Mouse (Mus musculus) G1E (cell line): ENCODE data around the gene Gm49416. TPM values are rescaled to one million over a fixed set of nuclear protein-coding genes. Genes with fewer than 3 reads are reported as not detected.

Experiments
- ATAC-seq: 2 replicates; pipeline ENCODE4 v1.8.0; 2016; ENCODE audit warnings: mild to moderate bottlenecking; ENCODE audit not compliant: insufficient number of reproducible peaks, poor library complexity, low FRiP score, severe bottlenecking; ENCODE audit errors: extremely low read depth
- DNase-seq: peaks from one replicate; pipeline ENCODE4 v3.0.0; 2012; ENCODE audit warnings: low spot score
- H3K27me3 ChIP-seq: 2 replicates; pipeline ENCODE4 v1.6.1; 2012; ENCODE audit warnings: mild to moderate bottlenecking, low read length, inconsistent platforms; ENCODE audit not compliant: insufficient read depth
- H3K36me3 ChIP-seq: replicated peaks from 2 replicates; pipeline ENCODE3; 2012; ENCODE audit warnings: mild to moderate bottlenecking, inconsistent platforms
- H3K4me1 ChIP-seq: 2 replicates; pipeline ENCODE4 v1.6.1; 2012; ENCODE audit warnings: low read depth, low read length, inconsistent platforms, mixed read lengths; ENCODE audit not compliant: insufficient read depth
- H3K4me3 ChIP-seq: 2 replicates; pipeline ENCODE4 v1.5.1; 2012; ENCODE audit warnings: low read depth, mild to moderate bottlenecking, inconsistent platforms, low read length, moderate library complexity, mixed read lengths
- H3K9me3 ChIP-seq: replicated peaks from 2 replicates; pipeline ENCODE4 v1.6.1; 2012; ENCODE audit warnings: inconsistent platforms
- CTCF ChIP-seq: IDR thresholded peaks from 2 replicates; pipeline ENCODE4 v1.5.1; 2012; ENCODE audit warnings: low read depth, low read length, inconsistent platforms, mixed read lengths
- GATA1 ChIP-seq: IDR thresholded peaks from 2 replicates; pipeline ENCODE4 v1.6.1; 2012; ENCODE audit warnings: borderline replicate concordance, low read length, inconsistent platforms, mixed read lengths
- GATA2 ChIP-seq: IDR thresholded peaks from 2 replicates; pipeline ENCODE4 v1.6.1; 2012; ENCODE audit warnings: low read depth, low read length, inconsistent platforms, borderline replicate concordance
- POLR2AphosphoS5 ChIP-seq: IDR thresholded peaks from 2 replicates; pipeline ENCODE4 v1.6.1; 2012; ENCODE audit warnings: low read depth, low read length, inconsistent platforms; ENCODE audit not compliant: insufficient replicate concordance
- TAL1 ChIP-seq: conservative IDR thresholded peaks from 2 replicates; pipeline ENCODE4 v1.6.1; 2012; ENCODE audit warnings: low read depth, low read length, inconsistent platforms, mixed read lengths
- polyA plus RNA-seq: library from polyadenylated mRNA; stranded (reverse); fragments of >175 nt; gene quantifications from 2 replicates; pipeline ENCODE4 v1.2.3, GENCODE M21; 2012
- total RNA-seq, 2 experiments: library from RNA; stranded (forward) in 1 of 2; stranded (reverse) in 1 of 2; fragments of 200-1000 nt in 1 of 2; fragments of >200 nt in 1 of 2; fragmentation: Nextera tagmentation in 1 of 2; gene quantifications; 2 replicates each; pipeline ENCODE4 v1.2.3; 2014 to 2017

Gene Gm49416
- total and polyA plus RNA-seq, 3 experiments: 10.4 to 10.6 TPM; not detected in 1

DNA sequence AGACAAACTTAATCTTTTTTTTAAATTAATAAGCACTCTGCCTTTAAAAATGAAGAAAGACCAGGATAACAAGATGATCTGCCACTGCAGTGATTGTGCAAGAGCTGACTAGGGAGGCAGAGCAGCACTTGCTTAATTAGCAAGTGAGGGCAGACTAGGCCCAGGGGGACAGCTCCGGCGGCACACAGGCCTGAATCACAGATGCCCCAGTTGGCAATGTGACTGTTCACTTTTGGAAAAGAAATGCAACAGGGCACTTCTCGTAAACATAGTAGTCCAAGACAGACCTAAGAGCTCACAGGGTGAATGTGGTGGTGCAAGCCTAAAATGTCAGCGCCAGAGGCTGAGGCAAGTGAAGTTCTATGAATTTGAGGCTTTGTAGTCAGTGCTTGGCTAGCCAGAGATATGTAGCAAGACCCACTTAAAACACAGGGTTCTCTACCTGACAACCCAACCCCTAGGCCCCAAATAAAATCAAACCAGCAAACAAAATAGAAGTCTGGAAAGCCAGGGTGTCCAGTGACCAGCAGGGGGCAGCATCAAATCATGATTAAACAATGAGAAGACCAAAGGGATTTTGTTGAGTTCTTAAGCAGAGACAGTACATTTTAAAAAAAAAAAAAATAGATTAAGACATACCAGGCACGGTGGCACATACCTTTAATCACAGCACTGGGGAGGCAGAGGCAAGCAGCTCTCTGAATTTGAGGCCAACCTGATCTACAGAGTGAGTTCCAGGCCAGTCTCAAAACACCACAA, 44.2 kb upstream of the Gm49416 start:
- H3K36me3 ChIP-seq: peaks cover 94% of the 10 kb centered on the region

DNA sequence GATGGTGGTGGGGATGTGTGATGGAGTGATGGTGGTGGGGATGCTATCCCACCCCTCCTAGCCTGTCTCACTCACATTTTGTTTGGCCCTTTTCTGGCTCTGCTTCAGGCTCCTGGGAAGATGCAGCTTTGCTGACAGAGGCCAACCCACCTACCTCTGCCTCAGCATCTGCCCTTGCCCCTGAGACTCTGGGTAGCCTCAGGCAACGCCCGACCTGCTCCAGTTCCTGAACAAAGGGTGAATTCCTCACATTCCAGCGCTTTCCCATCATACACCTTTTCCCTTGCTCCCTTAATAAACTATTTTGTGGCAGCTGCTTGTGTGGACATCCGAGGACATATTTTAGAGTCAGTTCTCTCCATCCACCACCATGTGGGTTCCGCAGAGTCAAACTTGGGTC, 40.4 kb upstream of the Gm49416 start:
- Histone ChIP-seq H3K4me1 (peaks cover 7% of the 10 kb centered on the region; the same call in 1 of the 2 replicates), H3K27me3 (peaks cover 10% of the 10 kb centered on the region), H3K9me3 (no peaks in the 10 kb centered on the region), H3K36me3 (peaks cover 59% of the 10 kb centered on the region), H3K4me3 (no peak overlapping the region)
- no peak for TF ChIP-seq CTCF
- TF ChIP-seq TAL1: no peak
- TF ChIP-seq GATA2: no peak
- TF ChIP-seq GATA1: no peak
- TF ChIP-seq POLR2AphosphoS5: no peak
- no peak for ATAC-seq
- no peak for DNase-seq

More for the DNA sequence above, 44.2 kb upstream of the Gm49416 start:
- Histone ChIP-seq H3K9me3 (no peaks in the 10 kb centered on the region), H3K27me3 (no peaks in the 10 kb centered on the region), H3K4me1 (peaks cover 4% of the 10 kb centered on the region; the same call in 1 of the 2 replicates), H3K4me3 (no peak overlapping the region)
- TF ChIP-seq TAL1 (no peak), CTCF (peak; percentile 52), GATA1 (no peak)
- ATAC-seq: no peak
- peak; percentile 53 for DNase-seq

DNA sequence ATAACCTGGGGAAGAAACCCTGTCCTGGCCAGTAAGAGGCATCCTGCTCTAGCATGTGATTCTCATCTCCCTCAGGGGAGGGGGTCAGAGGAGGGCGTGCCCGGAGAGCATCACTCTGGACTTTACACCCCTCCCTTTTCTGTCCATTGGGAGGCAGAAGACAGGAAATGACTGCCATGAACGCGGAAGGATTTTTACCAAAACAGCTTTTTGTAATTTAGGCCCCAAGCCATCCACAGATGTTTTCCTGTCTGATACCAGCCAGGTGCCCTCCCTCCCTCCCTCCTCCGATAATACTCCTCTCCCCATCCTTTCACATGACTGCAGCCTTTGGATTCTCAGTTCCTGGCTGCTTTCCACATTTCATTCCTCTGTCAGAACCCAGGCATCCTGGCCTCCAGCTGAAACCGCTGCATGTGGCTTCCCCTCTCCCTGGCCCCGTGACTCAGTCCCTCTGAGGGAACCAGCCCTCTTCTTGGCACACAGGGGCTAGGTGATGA, 38.3 kb upstream of the Gm49416 start, which contains the start of gene Lrrn4cl:
Gene Lrrn4cl (plus strand): TSS at position 367 of the 500 bp plus-strand sequence.
- H3K9me3 ChIP-seq: no peaks in the 10 kb centered on the region
- DNase-seq: no peak
- H3K4me3 ChIP-seq: no peak within 1 kb of the TSS
- H3K4me1 ChIP-seq: peaks cover 7% of the 10 kb centered on the region; the same call in 1 of the 2 replicates
- peaks cover 40% of the 10 kb centered on the region for H3K36me3 ChIP-seq
- no peak for TF ChIP-seq GATA1
- TF ChIP-seq POLR2AphosphoS5: no peak
- no peak for TF ChIP-seq GATA2
- TF ChIP-seq TAL1: no peak
- no peak for TF ChIP-seq CTCF
- no peak for ATAC-seq
- H3K27me3 ChIP-seq: peaks cover 12% of the 10 kb centered on the region

DNA sequence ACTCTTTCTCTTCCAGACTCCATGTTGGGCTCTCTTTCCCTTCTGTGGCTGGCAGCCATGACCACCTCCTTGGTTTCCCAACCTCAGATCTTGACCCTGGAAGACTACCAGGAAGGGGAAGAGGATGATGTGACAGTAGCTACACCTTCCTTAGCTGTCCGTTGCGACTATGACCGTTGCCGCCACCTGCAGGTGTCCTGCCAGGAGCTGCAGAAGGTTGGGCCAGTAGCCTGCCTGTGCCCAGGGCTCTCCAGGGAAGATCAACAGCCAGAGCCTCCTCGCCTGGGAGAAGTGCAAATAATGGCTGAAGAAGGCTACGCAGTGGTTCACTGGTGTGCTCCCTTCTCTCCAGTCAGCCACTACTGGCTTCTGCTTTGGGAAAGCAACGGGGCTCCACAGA, 37.1 kb upstream of the Gm49416 start:
- no peak for ATAC-seq
- Histone ChIP-seq H3K4me1 (peaks cover 7% of the 10 kb centered on the region; the same call in 1 of the 2 replicates), H3K4me3 (no peak overlapping the region), H3K9me3 (no peaks in the 10 kb centered on the region), H3K36me3 (peaks cover 28% of the 10 kb centered on the region), H3K27me3 (peaks cover 12% of the 10 kb centered on the region)
- TF ChIP-seq TAL1 (no peak), POLR2AphosphoS5 (no peak), GATA2 (no peak), GATA1 (no peak), CTCF (no peak)
- DNase-seq: no peak

DNA sequence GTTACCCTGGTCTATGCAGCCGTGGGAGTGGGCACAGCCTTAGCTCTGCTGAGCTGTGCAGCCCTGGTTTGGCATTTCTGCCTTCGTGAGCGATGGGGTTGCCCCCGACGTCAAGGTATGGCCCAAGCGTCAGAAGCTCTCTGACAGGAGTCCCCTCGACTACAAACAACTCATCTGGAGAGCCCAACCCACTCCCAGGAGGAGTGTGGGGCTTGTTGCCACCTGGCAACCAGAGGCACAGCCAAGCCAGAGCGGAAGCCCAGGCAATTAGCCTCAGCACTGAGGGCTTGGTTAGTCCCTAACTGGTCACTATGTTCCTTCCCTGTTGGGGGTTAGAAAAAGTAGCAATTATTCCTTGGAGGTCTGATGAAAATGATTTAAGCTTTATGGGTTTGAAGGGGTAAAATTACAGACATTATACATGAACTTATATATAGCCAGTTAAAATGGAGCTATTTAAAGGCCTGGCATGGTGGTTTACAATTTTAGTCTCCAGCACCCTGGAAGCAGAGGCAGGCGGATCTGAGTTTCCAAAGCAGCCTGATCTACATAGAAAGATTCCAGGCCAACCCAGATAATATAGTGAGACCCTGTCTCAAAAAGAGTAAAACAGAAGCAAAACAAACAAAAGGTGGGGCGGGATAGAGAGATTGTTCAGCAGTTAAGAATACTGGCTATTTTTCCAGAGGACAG, 36.3 kb upstream of the Gm49416 start:
- Histone ChIP-seq H3K27me3 (peaks cover 12% of the 10 kb centered on the region), H3K36me3 (peaks cover 20% of the 10 kb centered on the region), H3K4me3 (no peak overlapping the region), H3K4me1 (0 out of 2 replicates have a peak, but pooled peaks cover 3% of the 10 kb centered on the region), H3K9me3 (no peaks in the 10 kb centered on the region)
- ATAC-seq (no peak), DNase-seq (no peak)
- TF ChIP-seq TAL1 (no peak), POLR2AphosphoS5 (no peak), GATA2 (no peak), GATA1 (no peak), CTCF (no peak)

DNA sequence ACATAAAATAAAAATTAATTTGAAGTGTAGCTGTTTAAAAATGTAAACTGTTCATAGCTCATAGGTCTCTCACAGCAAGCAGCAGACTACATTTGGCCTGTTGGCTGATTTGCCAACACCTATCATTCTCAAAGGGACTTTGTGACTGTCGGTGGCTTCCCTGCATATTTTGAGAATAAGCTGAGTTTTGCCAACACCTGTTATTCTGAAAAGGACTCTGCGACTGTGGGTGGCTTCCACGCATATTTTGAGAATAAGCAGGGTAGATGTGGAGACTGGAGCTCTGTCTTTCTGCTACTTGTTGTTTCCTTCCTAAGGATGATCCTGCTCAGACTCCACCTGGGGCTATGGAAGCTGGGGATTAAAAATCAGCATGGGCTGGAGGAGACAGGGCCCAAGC, 35.6 kb upstream of the Gm49416 start:
- TF ChIP-seq GATA2: no peak
- no peak for TF ChIP-seq POLR2AphosphoS5
- no peak for TF ChIP-seq GATA1
- TF ChIP-seq TAL1: no peak
- TF ChIP-seq CTCF: no peak
- H3K9me3 ChIP-seq: no peaks in the 10 kb centered on the region

More for the DNA sequence above, 35.6 kb upstream of the Gm49416 start:
- DNase-seq (no peak), ATAC-seq (no peak)
- H3K4me3 ChIP-seq: no peak overlapping the region
- H3K4me1 ChIP-seq: 0 out of 2 replicates have a peak, but pooled peaks cover 3% of the 10 kb centered on the region
- peaks cover 12% of the 10 kb centered on the region for H3K27me3 ChIP-seq
- peaks cover 13% of the 10 kb centered on the region for H3K36me3 ChIP-seq
